Mouse (Mus musculus): ENCODE data around the gene Rab23. TPM values are rescaled to one million over a fixed set of nuclear protein-coding genes. Genes with fewer than 3 reads are reported as not detected.

Gene Rab23
- polyA plus RNA-seq, 2 experiments, result 24.6 to 28.9 TPM

- no peak overlapping the region for H3K9ac ChIP-seq (ENCODE audit: low read depth, low read length, severe bottlenecking)
- 58% methylated on average over 17 of the region's 17 CpGs for WGBS
These were observed 46.3 kb upstream of the Rab23 start for GRCm38 (mm10) chr1:33673158-33673960.

GRCm38 (mm10) chr1:33680435-33680834 is 39.3 kb upstream of the Rab23 start:
- ATAC-seq (ENCODE audit: low FRiP score, low read depth), result no peak
- no peak overlapping the region for H3K4me2 ChIP-seq (replicated peaks; ENCODE audit: low read depth, low read length, severe bottlenecking)
- 20% methylated on average over 2 of the region's 4 CpGs for WGBS
- no peak overlapping the region for H3K9ac ChIP-seq (ENCODE audit: low read depth, low read length, severe bottlenecking)
- H3K36me3 ChIP-seq (ENCODE audit: control insufficient read depth, insufficient read depth, low read length), result no peaks in the 10 kb centered on the region
- no peaks in the 10 kb centered on the region for H3K9me3 ChIP-seq (ENCODE audit: control insufficient read depth, low read length)
- H3K4me1 ChIP-seq (ENCODE audit: control insufficient read depth, insufficient read depth, low read length), result no peaks in the 10 kb centered on the region
- H3K4me3 ChIP-seq (replicated peaks; ENCODE audit: low read length), result no peak overlapping the region
- H3K27ac ChIP-seq (replicated peaks; ENCODE audit: low read depth, low read length), result no peak overlapping the region
- DNase-seq (ENCODE audit: low spot score), result no peak
- no peak for TF ChIP-seq POLR2A (IDR thresholded peaks at IDR 0.05; ENCODE audit: borderline replicate concordance, extremely low read depth, insufficient read depth, insufficient read length)
- no peaks in the 10 kb centered on the region for H3K27me3 ChIP-seq (ENCODE audit: control insufficient read depth, insufficient read depth, low read length)

More at GRCm38 (mm10) chr1:33673158-33673960, 46.3 kb upstream of the Rab23 start:
- ATAC-seq (ENCODE audit: low FRiP score, low read depth), result no peak
- Histone ChIP-seq H3K36me3 (ENCODE audit: control insufficient read depth, insufficient read depth, low read length) (no peaks in the 10 kb centered on the region), H3K27me3 (ENCODE audit: control insufficient read depth, insufficient read depth, low read length) (no peaks in the 10 kb centered on the region), H3K4me1 (ENCODE audit: control insufficient read depth, insufficient read depth, low read length) (peaks cover 4% of the 10 kb centered on the region; the same call in 1 of the 2 replicates), H3K4me3 (replicated peaks; ENCODE audit: low read length) (no peak overlapping the region), H3K4me2 (replicated peaks; ENCODE audit: low read depth, low read length, severe bottlenecking) (no peak overlapping the region), H3K9me3 (ENCODE audit: control insufficient read depth, low read length) (no peaks in the 10 kb centered on the region), H3K27ac (replicated peaks; ENCODE audit: low read depth, low read length) (no peak overlapping the region)
- DNase-seq (ENCODE audit: low spot score), result no peak
- TF ChIP-seq POLR2A (IDR thresholded peaks at IDR 0.05; ENCODE audit: borderline replicate concordance, extremely low read depth, insufficient read depth, insufficient read length), result no peak

GRCm38 (mm10) chr1:33680890-33681289 is 38.8 kb upstream of the Rab23 start:
- ATAC-seq (ENCODE audit: low FRiP score, low read depth) (no peak), DNase-seq (ENCODE audit: low spot score) (no peak)
- no peak overlapping the region for H3K4me2 ChIP-seq (replicated peaks; ENCODE audit: low read depth, low read length, severe bottlenecking)
- H3K9me3 ChIP-seq (ENCODE audit: control insufficient read depth, low read length), result no peaks in the 10 kb centered on the region
- H3K27ac ChIP-seq (replicated peaks; ENCODE audit: low read depth, low read length), result no peak overlapping the region
- no peak for TF ChIP-seq POLR2A (IDR thresholded peaks at IDR 0.05; ENCODE audit: borderline replicate concordance, extremely low read depth, insufficient read depth, insufficient read length)
- no peaks in the 10 kb centered on the region for H3K36me3 ChIP-seq (ENCODE audit: control insufficient read depth, insufficient read depth, low read length)
- no peaks in the 10 kb centered on the region for H3K27me3 ChIP-seq (ENCODE audit: control insufficient read depth, insufficient read depth, low read length)
- H3K9ac ChIP-seq (ENCODE audit: low read depth, low read length, severe bottlenecking), result no peak overlapping the region
- 83% methylated on average over 7 of the region's 7 CpGs for WGBS
- no peaks in the 10 kb centered on the region for H3K4me1 ChIP-seq (ENCODE audit: control insufficient read depth, insufficient read depth, low read length)
- H3K4me3 ChIP-seq (replicated peaks; ENCODE audit: low read length), result no peak overlapping the region

DNA sequence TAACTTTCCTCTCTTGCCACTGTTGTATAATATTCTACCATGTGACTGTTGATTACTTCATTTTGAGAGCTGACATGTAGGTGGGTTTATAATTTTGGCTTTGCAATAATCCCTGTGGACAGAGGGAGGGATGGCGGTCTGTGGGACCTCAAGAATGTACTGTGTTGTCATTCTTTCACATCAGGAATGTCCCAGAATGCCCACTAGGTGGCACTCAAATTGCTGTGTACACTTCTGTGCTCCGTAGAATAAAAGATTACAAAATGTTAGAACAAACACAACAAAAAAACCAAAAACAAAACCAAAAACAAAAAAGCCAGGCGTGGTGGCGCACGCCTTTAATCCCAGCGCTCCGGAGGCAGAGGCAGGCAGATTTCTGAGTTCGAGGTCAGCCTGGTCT is 35.2 kb upstream of the Rab23 start:
- 67% methylated on average over 8 of the region's 8 CpGs for WGBS
- no peaks in the 10 kb centered on the region for H3K27me3 ChIP-seq (ENCODE audit: control insufficient read depth, insufficient read depth, low read length)
- no peak overlapping the region for H3K27ac ChIP-seq (replicated peaks; ENCODE audit: low read depth, low read length)
- ATAC-seq (ENCODE audit: low FRiP score, low read depth) (no peak), DNase-seq (ENCODE audit: low spot score) (no peak)
- no peak for TF ChIP-seq POLR2A (IDR thresholded peaks at IDR 0.05; ENCODE audit: borderline replicate concordance, extremely low read depth, insufficient read depth, insufficient read length)
- H3K4me2 ChIP-seq (replicated peaks; ENCODE audit: low read depth, low read length, severe bottlenecking), result no peak overlapping the region
- H3K4me3 ChIP-seq (replicated peaks; ENCODE audit: low read length), result no peak overlapping the region
- H3K9ac ChIP-seq (ENCODE audit: low read depth, low read length, severe bottlenecking), result no peak overlapping the region
- peaks cover 3% of the 10 kb centered on the region; the same call in 1 of the 2 replicates for H3K4me1 ChIP-seq (ENCODE audit: control insufficient read depth, insufficient read depth, low read length)
- H3K36me3 ChIP-seq (ENCODE audit: control insufficient read depth, insufficient read depth, low read length), result no peaks in the 10 kb centered on the region
- H3K9me3 ChIP-seq (ENCODE audit: control insufficient read depth, low read length), result no peaks in the 10 kb centered on the region

GRCm38 (mm10) chr1:33688810-33689209 is 30.9 kb upstream of the Rab23 start:
- H3K4me2 ChIP-seq (replicated peaks; ENCODE audit: low read depth, low read length, severe bottlenecking), result no peak overlapping the region
- H3K4me3 ChIP-seq (replicated peaks; ENCODE audit: low read length), result no peak overlapping the region
- no peak for ATAC-seq (ENCODE audit: low FRiP score, low read depth)
- H3K4me1 ChIP-seq (ENCODE audit: control insufficient read depth, insufficient read depth, low read length), result peaks cover 3% of the 10 kb centered on the region; the same call in 1 of the 2 replicates
- no peak overlapping the region for H3K9ac ChIP-seq (ENCODE audit: low read depth, low read length, severe bottlenecking)
- H3K27ac ChIP-seq (replicated peaks; ENCODE audit: low read depth, low read length), result no peak overlapping the region
- no peaks in the 10 kb centered on the region for H3K27me3 ChIP-seq (ENCODE audit: control insufficient read depth, insufficient read depth, low read length)
- TF ChIP-seq POLR2A (IDR thresholded peaks at IDR 0.05; ENCODE audit: borderline replicate concordance, extremely low read depth, insufficient read depth, insufficient read length), result no peak
- DNase-seq (ENCODE audit: low spot score), result no peak
- no peaks in the 10 kb centered on the region for H3K36me3 ChIP-seq (ENCODE audit: control insufficient read depth, insufficient read depth, low read length)
- WGBS, result 33% methylated on average over 2 of the region's 2 CpGs
- H3K9me3 ChIP-seq (ENCODE audit: control insufficient read depth, low read length), result no peaks in the 10 kb centered on the region

Data from limb, embryonic 14.5 days (tissue).